Mouse (Mus musculus) large intestine, adult 2 months (tissue): ENCODE data around the gene Nsg1. TPM values are rescaled to one million over a fixed set of nuclear protein-coding genes. Genes with fewer than 3 reads are reported as not detected.
A peak's percentile ranks its signal among the peaks of the same experiment; 100 is the strongest.

ENCODE experiments used
- DNase-seq: peaks from one replicate; pipeline ENCODE4 v3.0.0-alpha.2; 2012; ENCODE audit warnings: low read depth, low spot score
- WGBS: fragments of 180-500 bp; shearing (Covaris S2); methylation state at CpG from one replicate; pipeline ENCODE4 v1.1.7; 2018; 5-methylcytosine and 5-hydroxymethylcytosine counted together
- polyA plus RNA-seq: library from polyadenylated mRNA; depleted of rRNA; stranded (reverse); fragments of >200 nt; gene quantifications from 2 replicates; pipeline ENCODE4 v1.2.3, GENCODE M21; 2012; rRNA removed

The Nsg1 gene
- polyA plus RNA-seq, 1 experiment: 12.3 TPM

DNA sequence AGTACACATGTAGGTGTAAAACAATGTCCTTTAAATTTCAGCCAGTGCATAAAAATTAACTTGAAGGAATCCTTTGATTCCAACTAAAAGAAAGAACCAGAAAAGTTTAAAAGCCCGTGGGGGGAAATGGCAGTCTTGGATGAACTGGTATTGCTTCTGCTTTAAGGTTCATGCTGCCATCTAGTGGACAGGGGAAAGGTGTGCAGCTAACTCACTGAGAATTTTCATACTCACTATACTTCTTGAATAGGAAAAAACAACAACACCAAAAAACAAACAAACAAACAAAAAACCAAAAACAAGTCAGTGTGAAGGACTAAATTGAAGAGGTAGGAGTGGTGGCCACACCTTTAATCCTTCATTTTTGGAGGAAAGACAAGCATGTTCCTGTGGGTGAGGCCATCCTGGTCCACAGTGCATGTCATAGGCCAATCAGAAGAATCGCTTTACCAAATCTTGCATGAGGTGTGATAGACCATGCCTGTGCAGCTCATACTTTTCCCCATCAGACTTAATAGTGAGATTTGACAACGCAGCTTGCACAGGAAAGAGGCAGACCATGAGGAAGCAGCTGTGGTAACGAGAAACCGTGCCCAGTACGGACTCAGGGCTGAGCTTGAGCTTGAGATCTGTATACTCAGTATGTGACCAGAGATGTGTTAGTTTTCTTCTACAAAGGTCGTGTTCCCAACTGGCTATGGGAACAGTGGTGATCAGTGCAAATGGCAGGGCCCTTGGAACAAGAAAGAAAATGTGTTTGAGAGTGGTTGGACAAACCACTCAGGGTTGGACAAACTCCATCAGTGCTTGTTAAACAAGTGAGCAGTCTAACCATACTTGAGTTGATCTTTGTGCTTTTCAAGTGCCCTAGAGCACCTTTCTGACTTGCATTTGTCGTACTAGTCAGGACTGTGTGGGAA lies 68.4 kb downstream of the Nsg1 start:
- WGBS: 71% methylated on average over 8 of the region's 8 CpGs
- DNase-seq: peak; percentile 29

DNA sequence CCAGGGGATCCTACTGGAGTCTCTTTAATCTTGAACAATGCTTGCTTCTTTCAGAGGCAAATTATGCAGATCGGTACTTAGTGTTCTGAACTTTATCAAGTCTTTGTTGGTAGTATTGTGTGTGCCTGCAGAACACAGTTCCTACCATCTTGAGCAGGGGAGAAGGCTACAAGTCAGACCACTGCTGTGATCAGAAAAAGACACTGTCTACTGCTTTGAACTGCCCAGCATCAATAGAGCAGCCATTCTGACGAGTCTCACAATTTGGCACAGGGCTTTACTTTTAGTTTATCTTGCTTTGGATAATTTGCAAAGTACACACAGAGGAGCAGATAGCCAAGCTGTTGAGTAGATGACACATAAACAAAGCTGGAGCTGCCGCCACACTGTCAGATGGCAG lies 69.1 kb downstream of the Nsg1 start:
- WGBS: 72% methylated on average over 3 of the region's 3 CpGs

DNA sequence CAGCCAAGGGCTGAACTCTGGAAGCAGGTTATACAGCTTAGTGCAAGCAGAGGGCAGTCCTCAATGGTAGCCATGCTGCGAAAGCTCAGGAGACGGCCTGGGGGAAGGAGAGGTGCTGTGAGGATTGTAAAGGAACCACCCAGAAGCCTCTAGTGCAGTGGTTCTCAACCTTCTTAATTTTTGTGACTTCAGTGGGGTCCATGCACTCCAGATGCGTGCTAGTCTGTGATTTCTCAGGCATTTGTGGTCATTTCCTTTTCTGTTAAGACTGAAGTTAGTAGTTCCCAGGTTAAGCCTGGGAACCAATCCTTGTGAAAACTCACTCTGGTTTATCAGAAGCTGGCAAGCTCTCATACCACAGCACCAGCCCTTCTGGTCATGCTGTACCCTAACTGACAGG lies 69.6 kb downstream of the Nsg1 start:
- 83% methylated on average over 3 of the region's 3 CpGs for WGBS
- no peak for DNase-seq

More for the DNA sequence above, 69.1 kb downstream of the Nsg1 start:
- no peak for DNase-seq

Other genes with a start within 250 kb of the Nsg1 start
- gene Stx18, start 121.2 kb downstream of the Nsg1 start, polyA plus RNA-seq: 14.7 and 16.4 TPM in 2 replicates
- 7.0 and 9.4 TPM in 2 replicates for gene Zbtb49, start 60.5 kb upstream of the Nsg1 start, polyA plus RNA-seq
- gene Lyar, start 60.6 kb upstream of the Nsg1 start, polyA plus RNA-seq: 3.8 and 5.2 TPM in 2 replicates
- 39.5 and 40.4 TPM in 2 replicates for gene Tmem128, start 100.3 kb upstream of the Nsg1 start, polyA plus RNA-seq
- 0.07 and 0.21 TPM in 2 replicates for gene Otop1, start 116.1 kb upstream of the Nsg1 start, polyA plus RNA-seq
- gene Drd5, start 159.5 kb upstream of the Nsg1 start, polyA plus RNA-seq: not detected in 2 replicates